Mouse (Mus musculus) layer of hippocampus, adult 9-10 months (tissue): ENCODE measurements around the gene Cisd3.
"Not testable (repeated sequence)": the region's sequence is repeated elsewhere in the genome, so short reads cannot be mapped to it uniquely, and the experiment has no call there.

Experiments
- DNase-seq: peaks from one replicate; pipeline ENCODE4 v3.0.0; 2022; ENCODE audit warnings: low spot score

The Cisd3 gene

GRCm38 (mm10) chr11:97689861-97690260, 4.2 kb downstream of the Cisd3 start:
- no peak for DNase-seq

- DNase-seq: no peak
Observed at GRCm38 (mm10) chr11:97694435-97694834, 8.8 kb downstream of the Cisd3 start.

DNA sequence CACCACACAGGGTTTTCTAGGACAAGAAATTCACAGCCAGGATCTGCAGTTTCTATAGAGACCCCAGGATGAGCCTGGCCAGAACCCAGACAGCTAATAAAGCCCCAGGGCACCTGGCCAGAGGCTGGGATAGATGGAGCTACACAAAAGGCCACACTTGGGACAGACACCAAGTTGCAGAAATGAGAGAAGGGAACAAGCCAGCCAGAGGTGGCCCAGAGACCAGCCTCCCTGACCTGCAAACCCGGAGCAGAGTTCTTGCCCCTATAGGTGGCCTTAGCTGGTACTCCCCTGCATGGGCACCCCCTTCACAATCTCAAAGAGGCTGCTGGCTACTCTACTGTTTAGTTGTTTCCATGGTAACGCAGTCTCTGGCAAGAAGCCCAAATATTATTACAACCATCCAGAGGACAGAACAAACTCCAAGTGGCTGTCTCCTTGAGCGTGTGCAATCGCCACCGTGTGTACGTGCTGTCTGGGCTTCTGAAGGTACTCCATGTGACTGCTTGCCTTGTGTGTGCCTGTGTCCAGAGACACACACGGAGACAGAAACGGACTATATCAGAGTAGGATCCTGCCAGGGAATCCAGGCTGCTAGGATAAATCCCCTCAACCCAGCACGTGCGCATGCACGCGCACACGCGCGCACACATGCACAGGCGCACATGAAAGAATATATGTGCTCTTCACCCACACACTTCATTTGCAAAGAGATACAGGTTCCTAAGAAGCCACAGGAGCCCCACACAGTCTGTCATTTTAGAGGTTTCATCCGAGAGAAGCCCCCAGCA, 9.5 kb downstream of the Cisd3 start:
- no peak for DNase-seq

DNA sequence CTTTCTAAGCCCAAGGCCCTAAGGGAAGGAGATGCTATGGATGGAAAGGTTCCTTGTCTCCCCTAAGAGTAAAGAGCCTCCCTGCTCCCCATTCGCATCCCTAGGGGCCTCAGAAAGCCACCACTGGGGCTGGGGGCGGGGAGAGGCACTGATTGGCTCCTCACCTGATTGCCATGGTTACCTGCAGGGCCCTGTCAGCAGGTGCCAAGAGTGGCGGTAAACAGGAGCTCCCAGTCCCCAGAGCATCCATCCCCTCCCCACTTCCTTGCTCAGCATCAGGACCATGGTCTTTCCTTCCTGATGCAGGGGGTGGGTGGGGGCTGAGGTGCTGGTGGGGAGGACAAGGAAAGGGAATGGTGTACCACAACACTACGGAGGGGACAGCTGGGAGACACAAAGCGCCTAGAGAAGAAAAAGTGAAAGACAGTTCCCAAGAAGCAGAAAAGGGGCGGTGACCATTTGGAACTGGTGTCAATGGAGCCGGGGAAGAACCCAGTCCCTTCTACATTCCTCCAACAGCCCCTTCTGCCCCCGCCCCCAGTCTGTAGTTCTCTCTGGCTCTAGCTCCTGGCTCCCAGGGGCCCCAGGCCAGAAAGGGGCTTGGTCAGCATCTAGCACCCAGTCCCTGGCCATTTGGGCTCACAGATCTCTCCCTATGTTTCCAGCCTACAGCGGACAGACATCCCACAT, 10.2 kb downstream of the Cisd3 start:
- no peak for DNase-seq

GRCm38 (mm10) chr11:97696669-97697068, 11.0 kb downstream of the Cisd3 start:
- no peak for DNase-seq

DNA sequence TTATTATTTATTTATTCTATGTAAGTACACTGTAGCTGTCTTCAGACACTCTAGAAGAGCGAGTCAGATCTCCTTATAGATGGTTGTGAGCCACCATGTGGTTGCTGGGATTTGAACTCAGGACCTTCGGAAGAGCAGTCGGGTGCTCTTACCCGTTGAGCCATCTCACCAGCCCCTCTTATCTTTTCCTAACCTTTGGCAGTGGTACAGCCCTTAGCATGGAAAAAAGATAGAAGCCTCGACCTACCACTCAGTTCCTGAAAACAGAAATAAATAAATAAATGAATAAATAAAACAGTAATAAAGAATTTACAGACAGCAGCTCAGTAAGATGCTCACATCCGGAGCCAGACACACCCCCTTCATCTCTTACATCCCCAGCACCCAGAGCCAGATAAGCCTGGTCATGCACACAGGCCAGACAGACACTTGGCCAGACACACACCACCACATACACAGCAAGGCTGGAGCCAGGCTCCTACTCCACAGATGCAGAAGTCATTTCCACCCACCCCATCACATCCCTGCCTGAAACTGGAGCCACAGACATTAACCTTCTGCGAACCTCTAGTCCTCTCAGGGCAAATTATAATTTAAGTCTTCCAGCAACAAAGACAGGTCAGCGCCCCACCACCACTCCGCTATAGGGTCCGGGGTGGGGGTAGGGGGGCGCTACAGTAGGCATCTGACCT, 11.7 kb downstream of the Cisd3 start:
- no peak for DNase-seq

DNA sequence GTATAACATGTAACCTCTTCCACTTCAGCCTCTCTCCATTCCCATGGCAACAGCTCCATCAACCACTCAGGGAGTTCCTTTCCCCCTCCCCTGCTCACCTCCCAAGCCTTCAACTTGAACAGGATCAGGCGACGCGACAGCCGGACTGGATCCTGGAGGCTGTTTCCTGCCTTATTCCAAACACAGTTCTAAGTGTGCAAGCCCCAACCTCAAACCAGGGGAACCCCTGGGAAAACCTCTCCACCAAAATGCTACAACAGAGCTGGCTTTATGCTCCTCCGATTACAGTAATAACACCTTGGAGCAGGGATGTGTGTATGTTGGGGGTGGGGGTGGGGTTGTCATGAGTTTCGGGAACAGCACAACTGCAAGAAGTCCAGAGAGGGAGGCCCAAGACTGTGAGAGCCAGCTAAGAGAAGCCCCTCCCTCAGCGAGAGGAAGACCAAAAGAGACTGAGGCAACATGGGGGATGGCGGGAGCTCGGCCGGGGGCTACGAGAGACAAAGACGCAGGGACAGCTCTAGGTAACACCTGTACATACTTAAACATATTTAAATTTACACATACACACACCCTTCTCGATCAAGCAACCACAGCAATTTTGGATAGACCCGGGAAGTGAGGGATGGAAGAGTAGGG, 12.4 kb downstream of the Cisd3 start:
- DNase-seq: no peak

DNA sequence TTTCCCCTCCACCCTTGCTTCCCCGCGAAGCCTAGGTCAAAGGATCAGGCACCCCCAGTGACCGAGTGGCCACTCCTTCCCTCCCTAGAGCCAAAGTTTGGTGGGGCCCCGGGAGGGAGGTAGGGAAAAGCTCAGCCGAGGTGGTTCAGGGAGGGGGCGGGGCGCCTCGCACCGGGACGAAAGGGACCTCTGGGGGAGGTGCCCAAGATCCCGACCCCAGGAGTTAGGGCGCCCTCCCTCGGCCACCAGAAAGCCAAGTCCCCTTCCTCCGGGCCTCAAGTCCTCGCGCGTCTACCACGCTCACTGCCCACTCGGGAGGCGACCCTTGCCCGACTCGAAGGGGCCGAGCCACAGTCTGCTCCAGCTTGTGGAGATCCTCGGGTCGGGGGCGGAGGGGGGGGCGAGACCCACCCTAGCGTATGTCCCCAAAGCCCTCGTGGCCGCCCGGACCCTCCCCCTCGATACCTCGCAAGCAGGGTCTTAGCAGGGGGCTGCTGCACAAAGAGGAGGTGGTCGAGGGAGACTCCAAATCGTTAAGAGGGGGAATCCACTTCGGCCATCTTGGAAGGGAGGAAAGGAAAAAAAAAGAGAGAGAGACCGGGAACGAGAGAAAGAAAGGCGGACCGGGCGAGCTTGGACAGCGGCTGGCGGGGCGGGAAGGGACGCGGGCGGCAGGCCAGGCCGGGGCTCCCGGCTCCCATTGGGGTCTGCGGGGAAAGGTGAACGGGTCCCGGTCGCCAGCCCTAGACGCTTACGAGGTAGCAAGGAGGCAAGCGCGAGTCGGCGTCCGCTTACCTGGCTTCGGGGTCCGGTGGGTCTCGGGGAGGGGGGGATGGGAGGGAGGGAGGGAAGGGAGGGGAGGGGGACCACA, 13.3 kb downstream of the Cisd3 start:
- no peak for DNase-seq

GRCm38 (mm10) chr11:97699626-97700002, 14.0 kb downstream of the Cisd3 start:
- no peak for DNase-seq

DNA sequence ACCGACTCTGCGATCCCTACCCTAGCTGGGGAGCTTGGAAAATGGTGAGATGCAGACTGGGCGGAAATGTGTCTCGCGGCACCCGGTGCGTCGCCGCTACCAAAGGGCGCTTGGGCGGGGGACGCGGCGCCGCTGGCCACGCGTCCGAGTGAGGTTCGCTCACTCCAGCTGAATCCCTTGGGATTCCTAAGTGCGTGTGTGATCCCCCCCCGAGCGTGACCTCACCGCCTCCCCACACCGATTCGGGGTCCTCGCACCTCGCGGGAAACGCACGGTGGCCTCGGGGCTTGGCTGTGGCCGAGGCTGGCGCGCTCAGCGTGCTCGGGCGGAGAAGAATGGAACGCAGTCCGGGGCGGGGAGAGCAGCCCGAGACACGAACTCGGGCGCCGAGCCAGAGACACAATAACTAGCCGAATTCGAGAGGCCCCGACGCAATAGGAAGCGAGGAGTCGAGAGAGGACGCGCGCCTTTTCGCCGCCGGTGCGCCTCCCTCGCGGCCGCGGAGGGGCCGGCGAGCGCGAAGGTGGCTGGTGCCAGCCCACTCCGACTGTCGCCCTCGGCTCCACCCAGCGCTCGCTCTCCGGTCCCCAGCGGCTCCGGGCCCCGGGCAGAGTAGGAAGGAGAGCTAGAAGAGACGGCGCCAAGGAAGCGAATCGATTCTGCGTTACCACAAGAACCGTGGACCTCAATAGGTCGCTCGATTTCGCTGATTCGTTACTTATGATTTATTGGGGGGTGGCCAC, 14.5 kb downstream of the Cisd3 start, which contains the start of gene Pcgf2:
Gene Pcgf2, minus strand, starts transcription at position 495 of the 743 bp plus-strand sequence.
- no peak for DNase-seq

DNA sequence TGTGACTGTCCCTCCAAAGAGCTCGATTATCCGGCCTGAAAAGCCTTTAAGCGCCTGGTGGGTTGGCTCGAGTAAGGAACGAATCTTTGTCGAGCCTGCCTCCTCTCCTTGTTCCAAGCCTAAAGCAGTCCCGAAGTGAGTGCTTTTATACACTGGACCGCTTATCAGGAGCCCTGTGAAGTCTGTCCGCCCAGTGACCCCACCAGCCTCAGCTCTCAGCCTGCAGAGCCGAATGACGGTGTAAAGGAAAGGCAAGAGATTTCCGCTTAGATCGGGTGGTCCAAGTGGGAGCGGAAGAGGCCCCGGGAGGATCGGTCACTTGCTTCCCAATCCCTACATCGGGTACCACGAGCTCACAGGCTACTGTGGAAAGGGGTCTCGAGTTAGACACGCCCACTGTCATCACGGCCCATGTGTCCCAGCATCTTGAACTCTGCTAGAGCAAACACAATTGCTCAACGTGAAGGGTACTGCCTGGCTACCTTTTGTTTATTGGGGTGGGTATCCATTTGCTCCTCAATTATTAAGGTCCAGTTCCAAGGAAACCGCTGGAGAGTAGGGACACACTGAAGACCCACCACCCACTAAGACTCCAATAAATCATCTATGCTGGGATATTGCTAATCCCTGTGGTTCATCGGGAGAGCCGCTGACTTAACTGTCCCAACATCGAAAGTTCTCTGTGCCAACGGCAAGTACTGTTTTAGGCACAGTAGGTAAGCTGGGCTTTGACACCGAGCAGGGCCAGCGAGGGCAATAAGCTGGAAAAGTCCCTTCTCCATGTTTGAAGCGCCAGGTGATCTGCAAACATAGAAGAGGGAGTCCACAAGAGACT, 15.3 kb downstream of the Cisd3 start:
- DNase-seq: no peak

GRCm38 (mm10) chr11:97701581-97702392, 16.2 kb downstream of the Cisd3 start:
- DNase-seq: no peak

DNA sequence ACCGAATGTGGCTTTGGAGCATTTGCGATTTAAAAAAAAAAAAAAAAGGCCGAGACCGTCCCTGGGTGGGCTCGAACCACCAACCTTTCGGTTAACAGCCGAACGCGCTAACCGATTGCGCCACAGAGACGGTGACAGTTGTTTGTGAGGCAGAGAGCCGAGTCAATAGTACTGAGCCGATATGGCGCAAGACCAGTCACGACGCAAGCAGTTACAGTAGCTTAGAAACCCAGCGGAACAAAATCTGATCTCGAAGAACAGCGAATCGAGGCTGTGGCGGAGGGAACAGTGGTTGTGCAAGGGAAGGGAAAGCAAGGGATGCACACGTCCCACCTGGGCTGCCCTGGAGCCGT, 16.7 kb downstream of the Cisd3 start:
- DNase-seq: peak; percentile 89

DNA sequence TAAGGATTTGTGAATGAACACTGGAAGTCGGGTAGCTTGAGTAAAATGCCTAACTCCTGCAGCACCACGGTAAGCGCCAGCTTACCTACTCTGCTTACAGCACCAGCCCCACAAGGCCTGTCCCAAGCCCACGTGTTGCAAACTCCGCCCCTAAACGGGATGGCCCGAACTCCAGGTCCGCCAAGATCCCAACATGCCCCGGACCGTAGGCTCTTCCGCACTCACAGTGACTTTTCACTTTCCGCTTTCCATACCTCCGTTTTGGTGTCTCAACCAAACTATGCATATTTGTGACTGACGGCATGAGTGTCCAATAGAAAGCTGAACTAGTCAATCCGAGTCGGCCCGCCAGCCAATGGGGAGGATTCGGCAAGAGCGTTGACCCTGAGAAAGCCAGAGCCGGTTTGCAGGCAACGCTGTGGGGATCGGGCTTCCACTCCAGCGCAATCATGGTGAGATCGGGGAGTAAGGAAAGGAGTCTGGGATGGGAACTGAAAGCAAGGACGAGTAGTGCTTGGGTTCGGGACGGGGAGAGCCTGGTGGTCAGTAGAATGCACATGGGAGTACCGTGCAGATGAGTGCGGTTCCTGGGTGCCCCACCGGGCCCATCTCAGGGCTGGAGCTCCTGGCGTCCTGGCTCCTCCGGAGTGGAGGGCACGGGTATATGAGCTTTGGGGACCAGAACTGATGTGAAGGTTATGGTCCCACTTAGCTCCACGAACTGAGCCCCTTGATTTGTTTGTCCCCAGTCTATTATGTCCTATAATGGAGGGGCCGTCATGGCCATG, 17.6 kb downstream of the Cisd3 start, which contains the start of gene Psmb3:
Gene Psmb3, plus strand, starts transcription at position 361 of the 788 bp plus-strand sequence.
- DNase-seq: peak; percentile 100

- DNase-seq: not testable (repeated sequence)
Observed at GRCm38 (mm10) chr11:97710067-97710466, 24.4 kb downstream of the Cisd3 start.

- no peak for DNase-seq
Observed at GRCm38 (mm10) chr11:97711200-97711900, 25.7 kb downstream of the Cisd3 start.

- DNase-seq: no peak
Observed at GRCm38 (mm10) chr11:97712286-97712685, 26.7 kb downstream of the Cisd3 start.
